Mouse (Mus musculus): ENCODE data around the gene Itpkc.

DNA sequence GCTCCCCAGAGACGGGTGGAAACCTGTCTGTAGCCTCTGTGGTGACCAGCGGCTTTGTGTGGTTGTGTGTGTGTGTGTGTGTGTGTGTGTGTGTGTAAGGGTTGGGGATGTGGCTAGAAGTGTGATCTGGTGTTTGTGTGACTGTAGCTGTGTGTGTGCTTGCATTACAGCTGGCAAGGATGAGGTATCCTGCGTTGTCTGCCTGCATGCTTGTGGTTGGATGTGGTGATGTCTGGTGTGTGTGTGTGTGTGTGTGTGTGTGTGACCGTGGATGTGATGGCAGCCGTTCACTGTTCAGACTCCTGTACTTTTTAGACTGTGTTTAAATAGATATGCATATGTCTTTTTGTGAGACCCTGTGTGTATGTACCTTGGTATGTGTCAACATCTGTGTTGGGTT lies 31.3 kb upstream of the Itpkc start:
- TF ChIP-seq CHD2 (IDR thresholded peaks at IDR 0.05; ENCODE audit: low read depth, low read length) = no peak
- no peak for TF ChIP-seq ZC3H11A (IDR thresholded peaks at IDR 0.05; ENCODE audit: borderline replicate concordance, low read depth, low read length)
- TF ChIP-seq ZNF384 (IDR thresholded peaks at IDR 0.05; ENCODE audit: low read depth, low read length) = no peak
- no peak for TF ChIP-seq HCFC1 (IDR thresholded peaks at IDR 0.05; ENCODE audit: borderline replicate concordance, insufficient read depth, low read length)
